Mouse (Mus musculus): ENCODE data around the gene 9230102O04Rik. TPM values are rescaled to one million over a fixed set of nuclear protein-coding genes. Genes with fewer than 3 reads are reported as not detected.

Gene 9230102O04Rik
- polyA plus RNA-seq (2015; fragmentation: Nextera tagmentation; extraction: Ambion mirVana), result not detected in 2 replicates

DNA sequence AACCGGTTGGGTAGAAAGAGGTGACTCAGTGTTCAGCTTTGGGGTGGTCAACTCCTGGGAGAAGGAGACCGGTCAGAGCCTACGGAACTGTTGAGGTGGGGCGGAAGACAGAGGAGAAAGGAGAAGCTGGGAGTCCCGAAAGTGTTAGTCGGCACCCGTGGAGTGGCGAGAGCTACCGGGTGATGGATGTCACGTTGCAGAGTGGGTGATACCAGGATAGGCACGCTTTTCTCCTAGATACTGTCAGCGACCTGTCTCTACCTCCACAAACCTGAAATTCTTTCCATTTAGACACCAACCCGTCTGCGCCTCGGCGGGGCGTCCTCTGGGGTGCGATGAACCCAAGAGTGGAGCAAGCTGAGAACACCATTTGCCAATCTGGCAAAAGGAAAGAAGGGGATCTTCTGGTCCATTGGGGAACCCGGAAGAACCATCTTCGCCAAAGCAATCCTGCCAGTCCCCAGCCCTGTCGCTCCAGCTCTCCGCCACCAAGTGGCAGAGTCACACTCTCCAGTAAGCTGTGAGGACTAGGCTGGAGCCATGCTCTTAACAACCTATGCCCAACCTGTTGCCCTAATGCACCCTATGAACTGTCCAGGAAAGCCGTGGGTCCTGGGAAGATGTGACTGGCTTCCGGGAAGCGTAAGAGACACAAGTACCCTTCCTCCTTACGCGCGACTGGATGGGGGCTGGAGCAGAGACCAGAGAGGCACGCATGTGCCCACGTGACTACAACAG, at the start of gene 9230102O04Rik:
Gene 9230102O04Rik (minus strand): TSS at position 628 of the 738 bp plus-strand sequence.
- H3K4me1 ChIP-seq, result peaks cover 20% of the 10 kb centered on the region
- H3K9me3 ChIP-seq, result no peaks in the 10 kb centered on the region
- peak within 1 kb of the TSS; percentile 69 for H3K4me2 ChIP-seq
- H3K36me3 ChIP-seq, result no peaks in the 10 kb centered on the region
- under 1% methylated on average over 30 of the region's 30 CpGs for WGBS
- H3K27ac ChIP-seq (replicated peaks), result no peak within 1 kb of the TSS
- ATAC-seq (ENCODE audit: extremely low read depth, insufficient number of reproducible peaks, low FRiP score, low TSS enrichment), result no peak
- peaks cover 97% of the 10 kb centered on the region for H3K27me3 ChIP-seq (replicated peaks)
- peak within 1 kb of the TSS; percentile 19; the same call in 1 of the 2 replicates for H3K9ac ChIP-seq
- peak within 1 kb of the TSS; percentile 44 for H3K4me3 ChIP-seq

DNA sequence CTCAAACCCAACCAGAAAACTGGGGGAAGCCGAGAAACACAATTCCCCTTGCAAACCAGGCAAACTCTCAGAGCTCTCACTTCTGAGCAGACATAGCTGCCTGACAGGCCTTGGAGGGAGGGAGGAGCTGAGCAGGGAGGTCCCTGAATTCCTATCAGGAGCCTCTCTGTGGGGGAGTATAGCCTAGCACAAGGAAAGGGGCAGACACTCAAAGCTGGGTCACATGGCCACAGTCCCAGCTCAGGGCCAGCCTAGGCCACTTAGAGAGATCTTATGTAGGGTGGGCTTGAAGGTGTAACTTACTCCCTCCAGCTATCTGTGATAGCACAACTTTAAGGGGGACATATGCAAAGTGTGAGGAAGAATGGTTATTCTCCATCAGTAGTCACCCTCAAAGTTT, 46.6 kb upstream of the 9230102O04Rik start:
- no peaks in the 10 kb centered on the region for H3K27me3 ChIP-seq (replicated peaks)
- ATAC-seq (ENCODE audit: extremely low read depth, insufficient number of reproducible peaks, low FRiP score, low TSS enrichment), result no peak; the same call in 1 of the 2 replicates
- peaks cover 13% of the 10 kb centered on the region for H3K4me1 ChIP-seq
- WGBS, result no CpG with 5 or more reads among the region's 1 CpGs
- 0 out of 2 replicates have a peak, but pooled peaks cover 10% of the 10 kb centered on the region for H3K36me3 ChIP-seq
- no peaks in the 10 kb centered on the region for H3K9me3 ChIP-seq
- H3K4me2 ChIP-seq, result no peak overlapping the region
- H3K4me3 ChIP-seq, result no peak overlapping the region
- no peak overlapping the region for H3K27ac ChIP-seq (replicated peaks)
- no peak overlapping the region for H3K9ac ChIP-seq

DNA sequence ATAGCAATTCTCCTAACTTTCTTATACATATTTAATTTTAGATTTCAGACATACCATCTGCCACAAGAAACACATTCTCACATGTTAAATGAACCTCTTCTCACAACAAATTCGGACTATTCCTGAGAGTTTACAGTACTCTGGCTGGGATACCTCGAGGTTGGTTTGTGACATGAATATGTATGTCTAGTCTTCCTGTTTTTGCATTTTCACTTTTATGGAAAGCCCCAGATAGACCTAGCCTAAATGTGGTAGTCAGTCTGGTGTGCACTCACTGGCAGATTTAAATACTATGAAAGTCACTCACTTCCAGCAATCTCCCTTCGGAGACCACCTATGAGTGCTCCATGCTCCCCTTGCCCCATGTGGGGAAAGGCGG, 37.6 kb upstream of the 9230102O04Rik start:
- peaks cover 9% of the 10 kb centered on the region for H3K4me1 ChIP-seq
- no peaks in the 10 kb centered on the region for H3K9me3 ChIP-seq
- H3K36me3 ChIP-seq, result peaks cover 13% of the 10 kb centered on the region
- no peak overlapping the region for H3K9ac ChIP-seq
- H3K4me3 ChIP-seq, result no peak overlapping the region
- WGBS, result 81% methylated on average over 4 of the region's 4 CpGs
- no peak overlapping the region for H3K4me2 ChIP-seq
- no peak for ATAC-seq (ENCODE audit: extremely low read depth, insufficient number of reproducible peaks, low FRiP score, low TSS enrichment)
- no peak overlapping the region for H3K27ac ChIP-seq (replicated peaks)
- H3K27me3 ChIP-seq (replicated peaks), result no peaks in the 10 kb centered on the region

DNA sequence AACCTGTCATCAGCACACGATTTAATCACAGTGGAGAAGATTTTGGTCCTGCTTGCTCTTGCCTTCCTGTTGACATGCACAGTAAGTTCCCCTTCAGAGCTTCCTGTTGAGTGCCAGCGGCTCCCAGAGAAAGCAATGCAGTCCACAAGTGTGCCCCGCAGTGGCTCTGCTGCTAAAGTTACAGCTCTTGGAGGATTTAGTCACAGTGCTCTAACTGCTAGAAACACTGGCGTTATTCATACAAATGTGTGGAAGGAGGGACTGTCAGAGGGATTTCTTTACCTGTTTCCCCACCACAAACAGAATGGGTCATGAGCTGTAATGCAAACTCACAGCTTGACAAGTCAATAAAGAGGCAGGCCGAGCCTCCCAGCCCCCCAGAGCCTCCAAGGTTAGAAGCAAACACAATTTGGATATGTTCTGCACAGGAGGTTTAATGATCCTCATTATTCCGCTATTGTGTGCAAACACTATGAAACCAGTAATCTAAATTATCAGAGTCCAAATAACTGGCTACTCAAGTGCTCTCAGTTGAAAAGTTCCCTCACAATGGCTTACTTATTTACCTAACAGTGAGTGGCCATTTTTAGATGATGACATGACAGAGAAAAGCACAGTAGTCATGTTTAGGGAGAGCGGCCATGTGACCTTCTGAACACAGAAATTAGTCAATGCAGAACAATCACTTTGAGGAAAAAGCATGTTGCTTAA, 37.0 kb upstream of the 9230102O04Rik start:
- no peaks in the 10 kb centered on the region for H3K27me3 ChIP-seq (replicated peaks)
- H3K4me3 ChIP-seq, result no peak overlapping the region
- no peaks in the 10 kb centered on the region for H3K9me3 ChIP-seq
- H3K4me2 ChIP-seq, result no peak overlapping the region
- no peak overlapping the region for H3K9ac ChIP-seq
- 46% methylated on average over 7 of the region's 7 CpGs for WGBS
- peaks cover 13% of the 10 kb centered on the region for H3K36me3 ChIP-seq
- H3K4me1 ChIP-seq, result peaks cover 9% of the 10 kb centered on the region
- ATAC-seq (ENCODE audit: extremely low read depth, insufficient number of reproducible peaks, low FRiP score, low TSS enrichment), result no peak
- H3K27ac ChIP-seq (replicated peaks), result no peak overlapping the region

DNA sequence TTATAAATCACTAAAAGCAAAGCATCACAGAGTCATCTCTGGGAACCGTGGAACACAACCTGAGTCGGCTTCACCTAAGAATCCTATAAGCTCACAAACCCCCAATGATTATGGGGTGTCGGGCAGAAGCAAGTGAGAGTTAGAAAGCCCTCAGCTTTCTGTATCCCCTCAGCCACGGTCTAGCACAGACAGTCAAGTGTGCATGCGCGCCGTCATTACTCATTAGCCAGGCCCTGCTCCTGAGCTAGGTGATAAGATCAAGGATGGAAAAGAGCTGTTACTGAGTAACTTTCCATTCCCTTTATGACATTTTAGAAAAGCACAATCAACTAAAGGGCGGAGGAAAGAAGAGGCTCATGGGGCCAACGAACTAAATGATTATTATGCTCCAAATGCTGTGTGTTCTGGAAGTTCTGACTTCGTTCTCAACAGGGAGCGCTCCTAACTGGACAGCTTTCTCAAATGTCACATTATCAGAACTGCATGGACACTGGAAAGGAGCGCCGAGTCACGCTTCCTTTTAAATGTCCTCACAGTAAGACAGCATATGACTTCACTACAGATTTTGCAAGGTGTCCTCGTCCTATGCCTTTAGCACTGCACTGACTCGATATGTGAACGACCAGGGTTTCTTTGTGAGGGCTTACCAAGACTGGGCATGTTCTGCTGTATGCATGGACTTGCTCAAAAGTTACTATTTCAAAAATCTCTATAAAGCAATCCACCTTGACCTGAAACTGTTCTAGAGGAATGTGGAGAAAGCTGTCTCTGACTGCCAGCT, 29.5 kb upstream of the 9230102O04Rik start:
- WGBS, result 68% methylated on average over 17 of the region's 17 CpGs
- H3K4me3 ChIP-seq, result no peak overlapping the region
- no peak overlapping the region for H3K4me2 ChIP-seq
- H3K36me3 ChIP-seq, result peaks cover 28% of the 10 kb centered on the region
- H3K4me1 ChIP-seq, result peaks cover 3% of the 10 kb centered on the region; the same call in 1 of the 2 replicates
- ATAC-seq (ENCODE audit: extremely low read depth, insufficient number of reproducible peaks, low FRiP score, low TSS enrichment), result no peak
- no peak overlapping the region for H3K9ac ChIP-seq
- no peak overlapping the region for H3K27ac ChIP-seq (replicated peaks)
- no peaks in the 10 kb centered on the region for H3K27me3 ChIP-seq (replicated peaks)
- H3K9me3 ChIP-seq, result no peaks in the 10 kb centered on the region

DNA sequence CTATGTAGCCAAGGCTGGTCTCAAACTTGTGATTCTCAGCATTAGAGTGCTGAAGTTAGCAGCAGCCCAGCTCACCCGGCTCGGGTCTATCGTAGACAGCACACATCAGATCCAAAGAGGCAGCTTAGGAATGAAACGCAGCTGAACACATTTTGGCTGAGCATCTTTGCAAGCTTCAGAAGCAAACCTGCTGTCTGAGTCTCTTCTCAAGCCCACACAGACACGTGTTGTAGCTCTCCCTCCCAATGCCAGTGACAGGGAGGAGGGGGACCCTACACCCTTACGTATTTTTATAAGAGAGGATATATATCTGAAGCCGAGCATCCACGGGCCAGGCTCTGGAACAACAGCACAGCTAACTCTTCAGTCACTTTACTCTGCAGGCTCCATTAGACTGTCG, 28.3 kb upstream of the 9230102O04Rik start:
- WGBS, result 84% methylated on average over 9 of the region's 9 CpGs
- no peaks in the 10 kb centered on the region for H3K9me3 ChIP-seq
- ATAC-seq (ENCODE audit: extremely low read depth, insufficient number of reproducible peaks, low FRiP score, low TSS enrichment), result no peak
- peaks cover 11% of the 10 kb centered on the region for H3K4me1 ChIP-seq
- no peaks in the 10 kb centered on the region for H3K27me3 ChIP-seq (replicated peaks)
- no peak overlapping the region for H3K4me2 ChIP-seq
- no peak overlapping the region for H3K9ac ChIP-seq
- H3K27ac ChIP-seq (replicated peaks), result no peak overlapping the region
- peaks cover 21% of the 10 kb centered on the region for H3K36me3 ChIP-seq
- no peak overlapping the region for H3K4me3 ChIP-seq

DNA sequence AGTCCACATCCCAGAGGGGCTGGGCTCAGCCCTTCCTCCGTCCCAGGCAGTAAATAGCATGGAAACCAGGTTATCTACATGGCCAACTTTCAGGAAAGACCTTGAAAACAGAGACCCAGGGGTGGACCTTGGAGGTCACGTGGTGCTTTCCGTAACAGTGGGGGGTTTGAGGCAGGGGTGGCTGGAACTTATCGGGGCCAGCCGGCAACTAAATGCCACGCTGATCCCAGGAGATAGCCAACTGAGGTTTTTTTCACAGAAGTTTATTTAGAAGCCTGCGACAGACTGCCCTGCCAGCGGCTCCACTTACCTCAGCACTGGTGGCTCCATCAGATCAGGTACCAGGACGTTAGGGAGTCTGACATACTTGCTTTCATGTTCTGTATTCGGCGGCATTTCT, 16.7 kb upstream of the 9230102O04Rik start:
- H3K4me1 ChIP-seq, result peaks cover 9% of the 10 kb centered on the region
- peak overlapping the region; percentile 41 for H3K4me3 ChIP-seq
- peaks cover 10% of the 10 kb centered on the region for H3K27me3 ChIP-seq (replicated peaks)
- no peaks in the 10 kb centered on the region for H3K9me3 ChIP-seq
- no peak overlapping the region for H3K27ac ChIP-seq (replicated peaks)
- ATAC-seq (ENCODE audit: extremely low read depth, insufficient number of reproducible peaks, low FRiP score, low TSS enrichment), result no peak
- H3K9ac ChIP-seq, result peak overlapping the region; percentile 59
- 3% methylated on average over 11 of the region's 11 CpGs for WGBS
- no peaks in the 10 kb centered on the region for H3K36me3 ChIP-seq
- H3K4me2 ChIP-seq, result peak overlapping the region; percentile 72

DNA sequence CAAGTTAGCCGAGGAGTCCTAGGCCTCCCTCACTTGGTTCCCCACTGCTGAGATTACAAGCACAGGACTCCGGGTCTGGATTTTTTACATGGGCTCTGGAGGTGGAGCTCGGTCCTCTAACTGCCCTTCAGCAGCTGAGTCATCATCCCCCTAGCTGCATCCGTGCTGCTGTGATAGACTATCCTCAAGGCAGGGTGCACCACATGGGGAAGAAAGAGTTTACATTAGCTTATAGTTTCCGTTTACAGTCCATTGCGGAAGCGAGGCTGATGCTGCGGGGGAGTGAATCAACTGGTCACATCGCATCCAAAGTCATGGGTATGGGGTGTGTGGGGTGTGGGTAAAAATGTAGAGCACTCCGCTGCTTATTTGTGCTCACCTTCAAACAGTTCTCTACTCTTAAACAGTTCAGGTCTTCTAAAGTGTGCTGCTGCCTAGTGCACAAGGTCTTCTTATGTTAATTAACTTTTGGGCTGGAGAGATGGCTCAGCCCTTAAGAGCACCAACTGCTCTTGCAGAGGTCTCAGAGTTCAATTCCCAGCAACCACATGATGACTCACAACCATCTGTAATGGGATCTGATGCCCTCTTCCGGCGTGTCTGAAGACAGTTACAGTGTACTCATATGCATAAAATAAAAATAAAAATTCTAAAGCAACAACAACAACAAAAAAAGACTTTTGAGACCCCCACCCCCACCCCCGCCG, 14.7 kb upstream of the 9230102O04Rik start:
- Histone ChIP-seq H3K4me2 (no peak overlapping the region), H3K27me3 (replicated peaks) (peaks cover 27% of the 10 kb centered on the region), H3K36me3 (no peaks in the 10 kb centered on the region), H3K4me1 (peaks cover 9% of the 10 kb centered on the region), H3K9ac (no peak overlapping the region), H3K4me3 (no peak overlapping the region), H3K27ac (replicated peaks) (no peak overlapping the region), H3K9me3 (no peaks in the 10 kb centered on the region)
- 48% methylated on average over 14 of the region's 14 CpGs for WGBS
- ATAC-seq (ENCODE audit: extremely low read depth, insufficient number of reproducible peaks, low FRiP score, low TSS enrichment), result no peak

DNA sequence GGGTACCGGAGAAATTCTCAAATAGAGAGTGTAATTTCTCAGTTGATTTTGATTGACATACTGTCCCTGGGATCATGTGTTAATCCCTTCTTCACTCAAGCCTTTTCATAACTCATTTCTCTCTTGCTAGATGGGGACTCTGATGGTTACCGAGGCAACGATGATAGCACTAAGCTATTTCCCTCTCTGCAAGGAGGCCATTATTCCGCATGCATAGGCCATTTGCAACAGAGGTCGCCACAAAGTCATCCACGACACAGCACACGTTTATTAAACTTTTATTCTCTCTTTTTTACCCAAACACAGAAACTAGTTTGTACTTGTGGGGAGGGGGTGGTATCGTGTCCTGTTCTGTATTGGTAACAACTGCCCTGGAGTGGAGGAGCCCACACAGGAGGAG, 8.5 kb upstream of the 9230102O04Rik start:
- ATAC-seq (ENCODE audit: extremely low read depth, insufficient number of reproducible peaks, low FRiP score, low TSS enrichment), result no peak
- no peak overlapping the region for H3K4me2 ChIP-seq
- no peaks in the 10 kb centered on the region for H3K36me3 ChIP-seq
- H3K27ac ChIP-seq (replicated peaks), result no peak overlapping the region
- H3K9ac ChIP-seq, result no peak overlapping the region
- no peaks in the 10 kb centered on the region for H3K9me3 ChIP-seq
- H3K4me3 ChIP-seq, result no peak overlapping the region
- peaks cover 15% of the 10 kb centered on the region for H3K4me1 ChIP-seq
- peaks cover 87% of the 10 kb centered on the region for H3K27me3 ChIP-seq (replicated peaks)
- WGBS, result 21% methylated on average over 8 of the region's 8 CpGs

DNA sequence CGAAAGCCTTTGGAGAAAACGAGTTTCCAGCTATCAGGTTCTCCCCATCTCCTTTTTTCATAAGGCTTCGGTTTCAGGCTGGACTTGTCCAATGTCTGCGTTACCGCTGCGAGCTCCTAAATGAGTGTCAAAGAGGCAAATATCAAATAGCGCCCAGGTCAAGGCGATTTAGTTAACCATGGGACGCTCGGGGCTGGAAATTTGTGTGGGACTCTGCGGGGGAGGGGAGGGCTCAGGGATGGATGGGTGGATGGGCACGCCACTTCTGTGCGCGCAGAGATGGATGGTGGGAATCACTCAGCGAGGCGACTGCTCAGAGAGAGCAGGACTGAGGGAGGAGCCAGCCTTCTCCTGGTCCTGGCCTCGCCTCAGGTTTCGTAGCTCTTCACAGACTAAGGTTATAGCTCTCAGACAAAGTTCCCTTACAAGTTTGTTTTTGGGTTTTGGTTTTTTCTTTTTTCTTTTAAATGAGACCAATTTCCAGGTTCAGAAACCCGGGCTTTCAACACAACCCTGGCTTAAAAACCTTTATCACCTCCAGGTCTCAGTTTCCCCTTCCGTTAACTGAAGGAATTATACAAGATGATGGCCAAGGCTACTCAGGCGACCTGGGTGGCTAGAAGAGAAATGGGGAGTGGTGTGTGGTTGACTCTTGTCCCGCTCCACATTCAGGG, 6.9 kb upstream of the 9230102O04Rik start:
- H3K36me3 ChIP-seq, result no peaks in the 10 kb centered on the region
- H3K27me3 ChIP-seq (replicated peaks), result peaks cover 93% of the 10 kb centered on the region
- peak overlapping the region; percentile 53 for H3K4me2 ChIP-seq
- no peak for ATAC-seq (ENCODE audit: extremely low read depth, insufficient number of reproducible peaks, low FRiP score, low TSS enrichment)
- no peaks in the 10 kb centered on the region for H3K9me3 ChIP-seq
- H3K4me1 ChIP-seq, result peaks cover 15% of the 10 kb centered on the region
- H3K4me3 ChIP-seq, result peak overlapping the region; percentile 31
- 1% methylated on average over 22 of the region's 22 CpGs for WGBS
- H3K27ac ChIP-seq (replicated peaks), result no peak overlapping the region
- H3K9ac ChIP-seq, result no peak overlapping the region
